Mouse (Mus musculus) testis, adult 2 months (tissue): Measurements from ENCODE around the gene Nlrp4e. TPM values are rescaled to one million over a fixed set of nuclear protein-coding genes. Genes with fewer than 3 reads are reported as not detected.
"Not testable (repeated sequence)": the region's sequence is repeated elsewhere in the genome, so short reads cannot be mapped to it uniquely, and the experiment has no call there.

Experiments
- H3K27ac ChIP-seq: fragments of 200-500 bp; 2 replicates; pipeline ENCODE4 v1.5.1; 2012; ENCODE audit warnings: low read depth, low read length; ENCODE audit not compliant: control insufficient read depth, insufficient read depth
- H3K27me3 ChIP-seq: fragments of 200-500 bp; 2 replicates; pipeline ENCODE4 v1.6.1; 2012; ENCODE audit warnings: mild to moderate bottlenecking, low read length, moderate library complexity; ENCODE audit not compliant: control insufficient read depth, insufficient read depth
- H3K36me3 ChIP-seq: fragments of 200-500 bp; 2 replicates; pipeline ENCODE4 v1.6.1; 2012; ENCODE audit warnings: mild to moderate bottlenecking, low read length; ENCODE audit not compliant: control insufficient read depth, insufficient read depth
- H3K4me1 ChIP-seq: fragments of 200-500 bp; 2 replicates; pipeline ENCODE4 v1.6.1; 2012; ENCODE audit warnings: low read length; ENCODE audit not compliant: control insufficient read depth, insufficient read depth
- H3K4me3 ChIP-seq: fragments of 200-500 bp; 2 replicates; pipeline ENCODE4 v1.5.1; 2012; ENCODE audit warnings: low read depth, mild to moderate bottlenecking, low read length, moderate library complexity, mixed read lengths; ENCODE audit not compliant: control insufficient read depth
- CTCF ChIP-seq: fragments of 200-500 bp; IDR thresholded peaks from 2 replicates; pipeline ENCODE4 v1.5.1; 2012; ENCODE audit warnings: low read depth, mild to moderate bottlenecking, inconsistent platforms, low read length, moderate library complexity; ENCODE audit not compliant: control insufficient read depth, insufficient read depth, insufficient replicate concordance
- POLR2A ChIP-seq: fragments of 200-500 bp; IDR thresholded peaks from 2 replicates; pipeline ENCODE4 v1.6.1; 2012; ENCODE audit warnings: low read depth, mild to moderate bottlenecking, inconsistent platforms, low read length, moderate library complexity; ENCODE audit not compliant: control insufficient read depth
- polyA plus RNA-seq: library from polyadenylated mRNA; depleted of rRNA; stranded (reverse); fragments of >200 nt; gene quantifications from 2 replicates; pipeline ENCODE4 v1.2.3, GENCODE M21; 2012; rRNA removed

Nlrp4e gene
- 2.4 and 2.5 TPM in 2 replicates for polyA plus RNA-seq

GRCm38 (mm10) chr7:23300892-23301291, at the start of gene Nlrp4e:
Nlrp4e (plus strand) TSS chr7:23301192.
- not testable (repeated sequence) for H3K27ac ChIP-seq, H3K4me3 ChIP-seq, H3K27me3 ChIP-seq

DNA sequence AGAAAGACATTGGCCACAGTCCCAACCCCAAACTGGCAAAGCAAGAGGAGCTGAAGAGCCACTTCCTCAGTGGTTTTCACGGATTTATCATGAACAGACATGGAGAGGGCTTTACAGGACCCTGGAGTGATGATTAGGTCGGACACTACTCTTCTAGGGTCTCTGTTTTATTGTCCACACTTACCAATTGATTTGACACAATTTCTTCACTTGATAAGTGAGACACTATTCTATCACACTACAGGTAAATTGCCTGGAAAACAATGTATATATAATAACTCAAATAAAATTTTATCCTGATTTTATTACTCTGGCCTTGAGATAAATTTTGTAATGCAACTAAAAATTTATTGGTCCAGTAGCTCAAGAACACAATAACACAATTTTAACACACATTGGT, 49.4 kb upstream of the Nlrp4e start, which contains the start of gene Vmn1r166:
Vmn1r166 (minus strand) TSS at position 101 of the 400 bp plus-strand sequence.
- not testable (repeated sequence) for H3K36me3 ChIP-seq, H3K4me1 ChIP-seq, H3K27ac ChIP-seq, H3K4me3 ChIP-seq, H3K27me3 ChIP-seq

More at GRCm38 (mm10) chr7:23300892-23301291, at the start of gene Nlrp4e:
- not testable (repeated sequence) for H3K36me3 ChIP-seq, H3K4me1 ChIP-seq

DNA sequence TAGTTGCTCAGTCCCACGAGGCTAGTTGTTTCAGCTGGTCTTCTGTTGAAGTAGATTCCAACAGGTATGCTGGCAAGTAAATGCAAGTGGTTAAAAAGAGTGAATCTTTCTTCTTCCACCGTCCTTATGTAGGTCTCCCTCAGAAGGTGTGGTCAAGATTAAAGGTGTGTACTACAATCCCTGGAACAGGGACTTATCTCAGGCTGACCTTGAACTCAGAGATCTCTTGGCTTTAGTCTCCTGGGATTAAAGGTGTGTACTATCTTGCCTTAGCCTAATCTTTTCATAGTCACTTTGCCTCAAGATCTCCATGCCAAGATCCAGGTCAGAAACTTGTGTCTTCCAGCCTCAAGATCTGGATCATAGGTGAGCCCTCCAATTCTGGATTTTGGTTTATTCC, 22.2 kb upstream of the Nlrp4e start, which contains the start of gene Gm6902:
Gm6902 (minus strand) TSS at position 101 of the 400 bp plus-strand sequence.
- H3K27me3 ChIP-seq, H3K36me3 ChIP-seq, H3K4me3 ChIP-seq: not testable (repeated sequence)

DNA sequence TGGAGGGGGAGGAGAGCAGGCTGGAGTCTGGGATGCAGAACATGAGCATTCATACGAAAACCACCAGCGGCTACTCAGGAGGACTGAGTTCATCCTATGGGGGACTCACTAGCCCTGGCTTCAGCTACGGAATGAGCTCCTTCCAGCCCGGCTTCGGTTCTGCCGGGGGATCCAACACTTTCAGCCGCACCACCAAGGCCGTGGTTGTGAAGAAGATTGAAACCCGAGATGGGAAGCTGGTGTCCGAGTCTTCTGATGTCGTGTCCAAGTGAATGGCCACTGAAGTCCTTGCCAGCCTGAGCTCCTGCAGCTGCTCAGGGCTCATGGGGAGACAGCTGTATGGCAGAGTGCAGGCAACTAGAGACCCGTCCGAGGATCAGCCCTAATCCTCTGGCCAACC, 57.3 kb downstream of the Nlrp4e start:
- not testable (repeated sequence) for H3K27me3 ChIP-seq, H3K4me1 ChIP-seq, H3K36me3 ChIP-seq, H3K27ac ChIP-seq, H3K4me3 ChIP-seq

More for the DNA sequence above, 22.2 kb upstream of the Nlrp4e start, which contains the start of gene Gm6902:
- not testable (repeated sequence) for H3K27ac ChIP-seq, H3K4me1 ChIP-seq

DNA sequence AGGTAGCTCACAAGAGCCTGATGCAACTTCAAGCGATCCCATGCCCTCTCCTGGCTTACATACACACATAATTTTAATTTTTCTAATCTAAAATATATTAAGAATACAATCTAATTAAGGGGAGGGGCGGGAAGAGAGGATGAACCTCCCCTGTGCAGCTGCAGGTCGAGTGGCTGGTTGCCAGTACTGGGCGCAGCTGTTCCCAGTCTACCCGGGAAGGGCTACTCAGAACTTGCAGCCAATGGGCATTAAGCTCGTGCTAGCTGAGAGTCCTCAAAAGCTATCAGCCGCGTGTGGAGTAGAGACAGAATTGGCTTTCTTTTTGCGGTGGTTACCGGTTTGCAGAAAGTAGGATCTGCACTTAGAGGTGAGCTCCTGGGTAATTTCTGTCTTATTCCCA, 84.6 kb downstream of the Nlrp4e start, which contains the start of gene Nlrp5:
Nlrp5 (plus strand) TSS at position 301 of the 400 bp plus-strand sequence.
- Histone ChIP-seq H3K4me3 (no peak within 1 kb of the TSS), H3K27me3 (no peaks in the 10 kb centered on the region), H3K4me1 (no peaks in the 10 kb centered on the region), H3K27ac (no peak within 1 kb of the TSS), H3K36me3 (no peaks in the 10 kb centered on the region)
- TF ChIP-seq CTCF (no peak), POLR2A (no peak)

Other genes with a start within 250 kb of the Nlrp4e start
- gene Vmn1r163, start 245.7 kb upstream of the Nlrp4e start, polyA plus RNA-seq: not detected in 2 replicates
- gene Gm8720, start 233.7 kb upstream of the Nlrp4e start, polyA plus RNA-seq: not detected in 2 replicates
- gene Gm10662, start 156.7 kb upstream of the Nlrp4e start, polyA plus RNA-seq: not detected in 2 replicates
- not detected in 2 replicates for gene Vmn1r165, start 83.9 kb upstream of the Nlrp4e start, polyA plus RNA-seq
- not detected in 2 replicates for gene Vmn1r166, start 49.5 kb upstream of the Nlrp4e start, polyA plus RNA-seq
- 0.57 and 0.64 TPM in 2 replicates for gene Gm6902, start 22.3 kb upstream of the Nlrp4e start, polyA plus RNA-seq
- gene Nlrp5, start 84.7 kb downstream of the Nlrp4e start, polyA plus RNA-seq: 0.70 and 1.0 TPM in 2 replicates
- not detected in 2 replicates for gene Vmn1r167, start 206.0 kb downstream of the Nlrp4e start, polyA plus RNA-seq
- not detected in 2 replicates for gene Vmn1r168, start 238.5 kb downstream of the Nlrp4e start, polyA plus RNA-seq